Mouse (Mus musculus): ENCODE measurements at regions not wholly inside any gene's neighbourhood (a gene's known extent, or its start where the extent isn't known, plus 50 kb on each side); places are given as distances from the start of the nearest gene placed in this dataset.
"Not testable (repeated sequence)": the region's sequence is repeated elsewhere in the genome, so short reads cannot be mapped to it uniquely, and the experiment has no call there.

DNA sequence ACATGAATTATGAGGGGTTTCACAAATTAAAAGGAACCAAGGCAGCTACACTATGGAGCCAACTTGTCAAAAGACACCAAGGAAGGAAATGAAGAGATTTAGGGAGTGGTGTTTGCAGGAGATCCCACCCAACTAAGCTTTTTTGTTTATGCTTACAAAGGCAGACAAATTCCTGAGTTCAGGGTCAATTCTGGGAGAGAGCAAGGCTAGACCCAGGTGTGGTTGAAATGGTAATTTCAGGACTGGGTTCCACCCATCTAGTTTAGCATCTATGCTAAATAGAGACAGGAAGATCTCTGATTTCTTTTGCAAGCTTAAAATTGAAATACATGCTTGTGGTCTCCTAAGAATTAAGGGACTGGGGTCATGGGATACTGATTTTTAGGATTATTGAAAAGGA, 286.0 kb upstream of the Pcdh17 start:
- no peak for TF ChIP-seq CTCF (IDR thresholded peaks at IDR 0.05; ENCODE audit: low read depth)
- H3K9me3 ChIP-seq (replicated peaks; ENCODE audit: low read length), result no peaks in the 10 kb centered on the region

DNA sequence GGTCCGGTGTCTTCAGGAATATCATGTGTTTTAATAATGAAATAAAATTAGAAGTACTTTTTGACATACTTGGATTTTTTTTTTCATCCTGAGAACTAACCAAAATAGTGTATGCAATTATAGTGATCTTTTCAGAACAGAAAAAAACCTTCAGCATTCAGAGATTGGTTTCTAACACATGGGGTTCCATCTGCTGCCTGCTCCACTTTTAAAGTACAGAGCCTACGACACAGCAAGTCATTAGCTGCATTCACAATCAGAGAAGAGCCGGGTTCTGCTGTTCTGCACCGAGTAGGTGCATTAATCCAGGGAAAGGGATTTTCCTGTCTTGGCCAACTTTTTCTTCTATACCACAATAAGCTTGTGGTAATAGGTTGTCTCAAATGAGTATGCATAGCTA, 267.9 kb upstream of the Pcdh17 start:
- Histone ChIP-seq H3K27me3 (ENCODE audit: insufficient read depth, low read length) (no peaks in the 10 kb centered on the region), H3K9ac (ENCODE audit: low read depth, low read length) (no peak overlapping the region), H3K9me3 (replicated peaks; ENCODE audit: low read length) (no peaks in the 10 kb centered on the region), H3K36me3 (ENCODE audit: insufficient read depth, low read length) (no peaks in the 10 kb centered on the region), H3K27ac (no peak overlapping the region), H3K4me1 (replicated peaks; ENCODE audit: insufficient read depth, low read length) (no peaks in the 10 kb centered on the region), H3K4me2 (ENCODE audit: low read length) (no peak overlapping the region), H3K4me3 (replicated peaks; ENCODE audit: low read depth, low read length) (no peak overlapping the region)
- TF ChIP-seq CTCF (IDR thresholded peaks at IDR 0.05; ENCODE audit: low read depth), result no peak
- 83% methylated on average over 4 of the region's 4 CpGs for WGBS
- DNase-seq (ENCODE audit: low spot score) (no peak), ATAC-seq (replicated peaks; ENCODE audit: low FRiP score, low read depth) (no peak)

More for the DNA sequence above, 286.0 kb upstream of the Pcdh17 start:
- H3K36me3 ChIP-seq (ENCODE audit: insufficient read depth, low read length), result no peaks in the 10 kb centered on the region
- no peak for ATAC-seq (replicated peaks; ENCODE audit: low FRiP score, low read depth)
- H3K27ac ChIP-seq, result no peak overlapping the region
- no peaks in the 10 kb centered on the region for H3K27me3 ChIP-seq (ENCODE audit: insufficient read depth, low read length)
- no peak overlapping the region for H3K4me2 ChIP-seq (ENCODE audit: low read length)
- no peak overlapping the region for H3K4me3 ChIP-seq (replicated peaks; ENCODE audit: low read depth, low read length)
- no peak overlapping the region for H3K9ac ChIP-seq (ENCODE audit: low read depth, low read length)
- no peaks in the 10 kb centered on the region for H3K4me1 ChIP-seq (replicated peaks; ENCODE audit: insufficient read depth, low read length)
- DNase-seq (ENCODE audit: low spot score), result no peak

GRCm38 (mm10) chr14:84210949-84211348, 232.4 kb upstream of the Pcdh17 start:
- no peaks in the 10 kb centered on the region for H3K9me3 ChIP-seq (replicated peaks; ENCODE audit: low read length)
- H3K36me3 ChIP-seq (ENCODE audit: insufficient read depth, low read length), result no peaks in the 10 kb centered on the region
- no peaks in the 10 kb centered on the region for H3K4me1 ChIP-seq (replicated peaks; ENCODE audit: insufficient read depth, low read length)
- no peak overlapping the region for H3K4me2 ChIP-seq (ENCODE audit: low read length)
- H3K27ac ChIP-seq, result no peak overlapping the region
- H3K27me3 ChIP-seq (ENCODE audit: insufficient read depth, low read length), result no peaks in the 10 kb centered on the region
- WGBS, result 92% methylated on average over 1 of the region's 1 CpGs
- TF ChIP-seq CTCF (IDR thresholded peaks at IDR 0.05; ENCODE audit: low read depth), result no peak
- ATAC-seq (replicated peaks; ENCODE audit: low FRiP score, low read depth), result no peak
- no peak overlapping the region for H3K9ac ChIP-seq (ENCODE audit: low read depth, low read length)
- no peak overlapping the region for H3K4me3 ChIP-seq (replicated peaks; ENCODE audit: low read depth, low read length)
- DNase-seq (ENCODE audit: low spot score), result no peak

DNA sequence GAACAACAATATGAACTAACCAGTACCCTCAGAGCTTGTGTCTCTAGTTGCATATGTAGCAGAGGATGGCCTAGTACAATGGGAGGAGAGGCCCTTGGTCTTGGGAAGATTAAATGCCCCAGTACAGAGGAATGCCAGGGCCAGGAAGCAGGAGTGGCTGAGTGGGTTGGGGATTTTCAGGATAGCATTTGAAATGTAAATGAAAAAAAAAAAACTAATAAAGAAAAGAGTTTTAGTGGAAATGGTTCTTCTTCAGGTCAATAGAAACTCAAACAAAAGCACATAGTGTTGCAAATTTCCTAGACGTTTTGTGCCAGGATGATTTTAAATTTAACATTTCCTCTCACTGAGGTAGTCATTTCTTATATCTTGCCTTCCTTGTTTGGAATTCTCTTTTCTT, 220.4 kb upstream of the Pcdh17 start:
- no peak for TF ChIP-seq CTCF (IDR thresholded peaks at IDR 0.05; ENCODE audit: low read depth)
- no peak overlapping the region for H3K4me3 ChIP-seq (replicated peaks; ENCODE audit: low read depth, low read length)
- H3K27ac ChIP-seq, result no peak overlapping the region
- H3K4me2 ChIP-seq (ENCODE audit: low read length), result no peak overlapping the region
- H3K27me3 ChIP-seq (ENCODE audit: insufficient read depth, low read length), result no peaks in the 10 kb centered on the region
- H3K36me3 ChIP-seq (ENCODE audit: insufficient read depth, low read length), result no peaks in the 10 kb centered on the region
- 63% methylated on average over 1 of the region's 1 CpGs for WGBS
- no peaks in the 10 kb centered on the region for H3K4me1 ChIP-seq (replicated peaks; ENCODE audit: insufficient read depth, low read length)
- no peak overlapping the region for H3K9ac ChIP-seq (ENCODE audit: low read depth, low read length)
- DNase-seq (ENCODE audit: low spot score) (no peak), ATAC-seq (replicated peaks; ENCODE audit: low FRiP score, low read depth) (no peak)
- H3K9me3 ChIP-seq (replicated peaks; ENCODE audit: low read length), result no peaks in the 10 kb centered on the region

DNA sequence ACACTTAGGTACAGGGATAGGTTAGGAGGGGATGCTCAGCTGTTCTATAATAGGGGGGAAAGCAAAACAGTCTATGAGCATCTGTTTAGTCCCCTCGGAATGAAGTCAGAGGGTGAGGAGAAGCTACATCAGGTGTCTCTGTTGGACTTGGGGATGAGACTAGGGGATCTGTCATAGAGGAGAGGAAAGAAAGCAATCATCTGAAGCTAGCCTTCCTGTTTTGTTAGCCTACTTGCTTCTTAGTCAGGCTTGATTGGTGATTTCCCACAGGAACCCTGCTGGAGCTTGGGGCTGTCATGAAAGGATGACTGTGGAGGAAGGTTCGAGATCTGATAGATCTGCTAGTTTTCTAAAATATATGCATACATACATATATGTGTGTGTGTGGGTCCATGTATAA, 219.4 kb upstream of the Pcdh17 start:
- TF ChIP-seq CTCF (IDR thresholded peaks at IDR 0.05; ENCODE audit: low read depth), result no peak
- Histone ChIP-seq H3K4me1 (replicated peaks; ENCODE audit: insufficient read depth, low read length) (no peaks in the 10 kb centered on the region), H3K9ac (ENCODE audit: low read depth, low read length) (no peak overlapping the region), H3K9me3 (replicated peaks; ENCODE audit: low read length) (no peaks in the 10 kb centered on the region), H3K27ac (no peak overlapping the region), H3K4me2 (ENCODE audit: low read length) (no peak overlapping the region), H3K36me3 (ENCODE audit: insufficient read depth, low read length) (no peaks in the 10 kb centered on the region), H3K27me3 (ENCODE audit: insufficient read depth, low read length) (no peaks in the 10 kb centered on the region), H3K4me3 (replicated peaks; ENCODE audit: low read depth, low read length) (no peak overlapping the region)
- no peak for DNase-seq (ENCODE audit: low spot score)
- 72% methylated on average over 2 of the region's 2 CpGs for WGBS
- no peak for ATAC-seq (replicated peaks; ENCODE audit: low FRiP score, low read depth)

- DNase-seq (ENCODE audit: low spot score); H3K4me1 ChIP-seq (replicated peaks; ENCODE audit: insufficient read depth, low read length); H3K4me3 ChIP-seq (replicated peaks; ENCODE audit: low read depth, low read length); ATAC-seq (replicated peaks; ENCODE audit: low FRiP score, low read depth); H3K36me3 ChIP-seq (ENCODE audit: insufficient read depth, low read length); H3K4me2 ChIP-seq (ENCODE audit: low read length); H3K9me3 ChIP-seq (replicated peaks; ENCODE audit: low read length); H3K9ac ChIP-seq (ENCODE audit: low read depth, low read length); H3K27ac ChIP-seq; H3K27me3 ChIP-seq (ENCODE audit: insufficient read depth, low read length): not testable (repeated sequence)
- 82% methylated on average over 1 of the region's 1 CpGs for WGBS
Measured at GRCm38 (mm10) chr14:84248006-84248405, 195.4 kb upstream of the Pcdh17 start.

DNA sequence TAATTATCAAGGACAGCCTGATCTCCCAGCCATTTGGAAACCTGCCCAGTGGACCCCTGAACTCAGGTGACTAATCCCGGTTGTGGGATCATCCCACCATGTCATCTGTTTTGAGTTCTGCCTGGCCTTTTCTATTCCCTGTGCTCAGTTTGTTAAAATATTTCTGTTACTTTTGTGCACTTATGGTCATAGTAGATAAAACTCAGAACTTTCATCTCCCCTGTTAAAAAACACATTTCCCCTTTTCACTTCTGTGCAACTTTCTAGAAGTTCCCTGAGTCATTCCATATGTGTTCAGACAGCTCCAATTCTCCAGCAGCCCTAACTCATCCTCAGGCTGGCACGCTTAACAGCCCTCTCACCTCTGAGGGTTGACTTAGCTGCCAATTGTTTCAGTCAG, 190.8 kb upstream of the Pcdh17 start:
- Histone ChIP-seq H3K9me3 (replicated peaks; ENCODE audit: low read length) (no peaks in the 10 kb centered on the region), H3K4me3 (replicated peaks; ENCODE audit: low read depth, low read length) (no peak overlapping the region), H3K27me3 (ENCODE audit: insufficient read depth, low read length) (no peaks in the 10 kb centered on the region), H3K4me1 (replicated peaks; ENCODE audit: insufficient read depth, low read length) (no peaks in the 10 kb centered on the region), H3K9ac (ENCODE audit: low read depth, low read length) (no peak overlapping the region), H3K36me3 (ENCODE audit: insufficient read depth, low read length) (no peaks in the 10 kb centered on the region), H3K4me2 (ENCODE audit: low read length) (no peak overlapping the region), H3K27ac (no peak overlapping the region)
- no peak for TF ChIP-seq CTCF (IDR thresholded peaks at IDR 0.05; ENCODE audit: low read depth)
- 51% methylated on average over 2 of the region's 2 CpGs for WGBS
- no peak for DNase-seq (ENCODE audit: low spot score)
- ATAC-seq (replicated peaks; ENCODE audit: low FRiP score, low read depth), result no peak

Data from kidney, postnatal 0 days (tissue).